Mouse (Mus musculus): ENCODE results near the gene Sptb. TPM values are rescaled to one million over a fixed set of nuclear protein-coding genes. Genes with fewer than 3 reads are reported as not detected.

Gene Sptb
- polyA plus RNA-seq, 1 experiment from 2014 or later: 5.2 TPM

DNA sequence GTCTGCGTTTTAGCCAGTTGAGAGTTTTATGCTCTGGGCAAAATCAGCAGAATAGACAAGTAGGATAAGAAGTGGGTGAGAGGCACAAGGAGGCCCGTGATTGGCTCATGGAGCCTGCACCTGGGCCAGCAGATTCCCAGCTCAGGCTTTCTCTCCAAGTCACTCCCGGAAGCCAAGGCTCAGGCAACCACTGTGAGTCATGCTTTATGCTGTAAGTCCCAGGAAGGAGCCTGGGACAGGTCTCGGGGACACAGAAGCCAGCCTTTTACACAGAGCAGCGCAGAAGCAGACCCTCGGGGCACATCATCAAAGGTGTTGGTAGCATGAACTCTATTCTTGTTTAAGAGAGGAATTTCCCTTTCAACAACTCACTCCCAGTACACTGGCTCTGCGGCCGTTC, 69.7 kb downstream of the Sptb start:
- no peak for ATAC-seq (ENCODE audit: extremely low read depth, insufficient number of reproducible peaks, low FRiP score, low TSS enrichment)
- Histone ChIP-seq H3K9ac (no peak overlapping the region; the same call in 1 of the 2 replicates), H3K36me3 (no peaks in the 10 kb centered on the region), H3K27me3 (replicated peaks) (no peaks in the 10 kb centered on the region), H3K4me3 (no peak overlapping the region), H3K4me1 (peaks cover 34% of the 10 kb centered on the region), H3K27ac (replicated peaks) (peak overlapping the region; percentile 32; the same call in 1 of the 2 replicates), H3K9me3 (no peaks in the 10 kb centered on the region), H3K4me2 (peak overlapping the region; percentile 17; the same call in 1 of the 2 replicates)
- 27% methylated on average over 8 of the region's 8 CpGs for WGBS

DNA sequence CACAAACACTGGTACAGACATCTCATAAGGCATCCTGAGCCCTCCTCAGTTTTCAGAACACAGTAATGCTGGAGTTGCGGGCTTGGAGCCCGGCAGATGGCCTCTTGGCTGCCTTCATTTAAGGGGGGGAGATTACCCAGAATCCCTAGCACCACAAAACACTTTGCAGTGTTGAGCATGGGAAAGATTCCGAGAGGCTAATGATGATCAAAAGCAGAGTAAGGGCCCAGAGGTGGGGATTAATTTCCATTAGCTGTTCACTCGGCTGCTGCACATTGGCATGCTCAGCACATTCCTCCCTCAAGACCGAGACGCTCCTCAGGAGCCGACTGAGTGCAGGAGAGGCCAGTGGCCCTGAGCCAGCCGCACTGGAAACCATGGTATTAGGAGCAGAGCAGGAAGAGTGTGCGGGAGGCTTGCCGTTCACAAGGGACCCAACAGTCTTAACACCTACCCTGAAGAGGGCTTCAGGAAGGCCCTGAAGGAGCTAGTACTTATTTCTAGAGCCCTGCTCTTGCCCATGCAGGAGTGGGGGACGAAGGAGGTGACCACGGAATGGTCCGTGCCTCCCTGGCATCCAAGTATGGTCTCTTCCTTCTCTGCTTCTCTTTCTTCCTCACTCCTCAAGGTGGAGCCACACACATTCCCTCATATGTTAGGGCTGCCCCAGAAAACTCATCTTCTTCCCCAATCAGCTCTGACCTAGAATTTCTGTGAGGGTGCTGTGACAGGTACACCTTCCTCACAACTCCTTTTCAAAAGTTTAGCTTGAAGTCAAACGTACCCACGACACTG, 75.3 kb downstream of the Sptb start:
- H3K4me3 ChIP-seq: no peak overlapping the region
- peak; percentile 37; the same call in 1 of the 2 replicates for ATAC-seq (ENCODE audit: extremely low read depth, insufficient number of reproducible peaks, low FRiP score, low TSS enrichment)
- no peak overlapping the region for H3K9ac ChIP-seq
- H3K27me3 ChIP-seq (replicated peaks): no peaks in the 10 kb centered on the region
- H3K27ac ChIP-seq (replicated peaks): peak overlapping the region; percentile 25
- peak overlapping the region; percentile 45 for H3K4me2 ChIP-seq
- H3K36me3 ChIP-seq: no peaks in the 10 kb centered on the region
- peaks cover 23% of the 10 kb centered on the region for H3K4me1 ChIP-seq
- WGBS: 46% methylated on average over 15 of the region's 15 CpGs
- no peaks in the 10 kb centered on the region for H3K9me3 ChIP-seq

- no peaks in the 10 kb centered on the region for H3K9me3 ChIP-seq
- peaks cover 47% of the 10 kb centered on the region for H3K36me3 ChIP-seq
- no peak overlapping the region for H3K27ac ChIP-seq (replicated peaks)
- H3K4me3 ChIP-seq: no peak overlapping the region
- no peaks in the 10 kb centered on the region for H3K27me3 ChIP-seq (replicated peaks)
- ATAC-seq (ENCODE audit: extremely low read depth, insufficient number of reproducible peaks, low FRiP score, low TSS enrichment): no peak
- H3K4me1 ChIP-seq: peaks cover 21% of the 10 kb centered on the region
- no peak overlapping the region for H3K4me2 ChIP-seq
- no peak overlapping the region for H3K9ac ChIP-seq
- WGBS: 68% methylated on average over 6 of the region's 6 CpGs
Measured at GRCm38 (mm10) chr12:76623374-76623773, 87.0 kb downstream of the Sptb start.

GRCm38 (mm10) chr12:76619847-76620246, 90.5 kb downstream of the Sptb start:
- no peaks in the 10 kb centered on the region for H3K27me3 ChIP-seq (replicated peaks)
- 65% methylated on average over 5 of the region's 5 CpGs for WGBS
- peaks cover 38% of the 10 kb centered on the region for H3K36me3 ChIP-seq

DNA sequence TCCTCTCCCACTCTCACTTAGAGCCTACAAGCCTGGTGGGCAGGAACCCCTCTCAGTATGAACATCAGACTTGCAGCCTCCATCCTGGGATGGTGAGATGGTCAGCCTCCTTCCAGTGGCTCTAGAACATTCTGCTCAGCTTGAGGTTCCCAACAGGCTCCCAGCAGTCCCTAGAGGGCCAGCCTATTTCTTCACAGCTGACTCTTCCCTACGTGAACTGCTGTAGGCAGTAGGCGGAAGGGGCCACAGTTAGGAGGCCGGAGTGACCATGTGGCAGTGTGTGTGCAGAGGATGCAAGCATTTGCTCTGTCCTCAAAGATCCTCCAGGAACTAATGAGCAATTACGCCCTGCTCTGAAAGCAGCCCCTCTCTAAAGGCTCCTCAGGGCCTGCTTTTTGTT, 92.2 kb downstream of the Sptb start:
- WGBS: 88% methylated on average over 4 of the region's 4 CpGs
- Histone ChIP-seq H3K4me1 (peaks cover 30% of the 10 kb centered on the region), H3K9me3 (no peaks in the 10 kb centered on the region), H3K27me3 (replicated peaks) (no peaks in the 10 kb centered on the region), H3K4me3 (no peak overlapping the region), H3K4me2 (no peak overlapping the region), H3K9ac (no peak overlapping the region), H3K36me3 (peaks cover 41% of the 10 kb centered on the region), H3K27ac (replicated peaks) (no peak overlapping the region)
- no peak for ATAC-seq (ENCODE audit: extremely low read depth, insufficient number of reproducible peaks, low FRiP score, low TSS enrichment)

More at GRCm38 (mm10) chr12:76619847-76620246, 90.5 kb downstream of the Sptb start:
- Histone ChIP-seq H3K9ac (no peak overlapping the region), H3K9me3 (no peaks in the 10 kb centered on the region), H3K4me2 (no peak overlapping the region), H3K27ac (replicated peaks) (no peak overlapping the region), H3K4me1 (peaks cover 35% of the 10 kb centered on the region), H3K4me3 (no peak overlapping the region)
- no peak for ATAC-seq (ENCODE audit: extremely low read depth, insufficient number of reproducible peaks, low FRiP score, low TSS enrichment)

DNA sequence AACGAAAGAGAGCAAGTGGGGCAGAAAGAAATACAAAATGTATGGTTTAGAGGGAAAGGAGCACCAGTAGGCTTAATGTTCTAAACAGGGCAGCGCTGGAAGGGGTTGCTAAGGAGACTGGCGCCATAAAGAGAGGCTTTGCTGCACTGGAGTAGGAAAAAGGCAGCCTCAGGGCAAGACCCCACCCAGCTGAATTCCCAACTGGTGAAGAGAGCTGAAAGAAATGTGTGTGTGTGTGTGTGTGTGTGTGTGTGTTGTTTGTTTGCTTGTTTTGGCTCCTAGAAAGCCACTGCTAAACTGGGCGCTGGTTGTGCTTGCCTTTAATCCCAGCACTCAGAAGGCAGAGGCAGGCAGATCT, 94.8 kb downstream of the Sptb start:
- Histone ChIP-seq H3K9ac (no peak overlapping the region), H3K4me2 (no peak overlapping the region), H3K27ac (replicated peaks) (peak overlapping the region; percentile 63), H3K4me1 (peaks cover 19% of the 10 kb centered on the region), H3K9me3 (no peaks in the 10 kb centered on the region), H3K36me3 (peaks cover 45% of the 10 kb centered on the region), H3K27me3 (replicated peaks) (no peaks in the 10 kb centered on the region), H3K4me3 (no peak overlapping the region)
- WGBS: 83% methylated on average over 4 of the region's 4 CpGs
- ATAC-seq (ENCODE audit: extremely low read depth, insufficient number of reproducible peaks, low FRiP score, low TSS enrichment): no peak

DNA sequence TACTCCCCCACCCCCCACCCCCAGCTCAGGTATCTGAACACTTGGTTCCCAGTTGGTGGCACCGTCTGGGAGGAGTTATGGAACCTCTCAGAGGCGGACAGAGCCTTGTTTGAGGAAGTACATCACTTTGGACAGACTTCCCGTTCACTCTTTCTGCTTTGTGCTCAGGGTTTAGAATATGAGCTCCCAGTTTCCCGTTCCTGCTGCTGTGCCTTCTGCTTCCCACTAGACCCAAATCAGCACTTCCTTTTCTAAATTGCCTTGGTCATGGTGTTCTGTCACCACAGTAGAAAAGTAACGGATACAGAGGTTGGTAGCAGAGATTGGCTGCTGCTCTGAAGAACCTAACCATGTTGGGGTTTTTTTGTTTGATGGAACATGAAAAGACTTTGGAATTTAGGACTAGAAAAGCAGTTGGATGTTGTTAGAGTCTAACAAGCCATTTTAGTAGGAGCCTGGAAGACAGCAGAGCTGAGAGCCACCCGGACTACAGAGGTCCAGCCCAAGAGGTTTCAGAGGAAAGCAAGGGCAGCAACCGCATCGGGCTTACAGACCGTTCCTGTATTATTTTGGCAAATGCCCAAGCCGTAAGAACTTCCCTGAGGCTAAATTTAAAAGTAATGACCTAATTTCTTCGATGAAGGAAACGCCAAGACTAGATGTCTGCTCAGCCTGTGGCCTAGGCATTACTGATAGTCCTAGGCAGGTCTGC, 95.3 kb downstream of the Sptb start:
- peak overlapping the region; percentile 63 for H3K27ac ChIP-seq (replicated peaks)
- WGBS: 55% methylated on average over 12 of the region's 12 CpGs
- H3K9me3 ChIP-seq: no peaks in the 10 kb centered on the region
- ATAC-seq (ENCODE audit: extremely low read depth, insufficient number of reproducible peaks, low FRiP score, low TSS enrichment): no peak
- no peaks in the 10 kb centered on the region for H3K27me3 ChIP-seq (replicated peaks)
- H3K4me2 ChIP-seq: no peak overlapping the region
- H3K4me3 ChIP-seq: no peak overlapping the region
- peaks cover 19% of the 10 kb centered on the region for H3K4me1 ChIP-seq
- peaks cover 46% of the 10 kb centered on the region for H3K36me3 ChIP-seq
- no peak overlapping the region for H3K9ac ChIP-seq

DNA sequence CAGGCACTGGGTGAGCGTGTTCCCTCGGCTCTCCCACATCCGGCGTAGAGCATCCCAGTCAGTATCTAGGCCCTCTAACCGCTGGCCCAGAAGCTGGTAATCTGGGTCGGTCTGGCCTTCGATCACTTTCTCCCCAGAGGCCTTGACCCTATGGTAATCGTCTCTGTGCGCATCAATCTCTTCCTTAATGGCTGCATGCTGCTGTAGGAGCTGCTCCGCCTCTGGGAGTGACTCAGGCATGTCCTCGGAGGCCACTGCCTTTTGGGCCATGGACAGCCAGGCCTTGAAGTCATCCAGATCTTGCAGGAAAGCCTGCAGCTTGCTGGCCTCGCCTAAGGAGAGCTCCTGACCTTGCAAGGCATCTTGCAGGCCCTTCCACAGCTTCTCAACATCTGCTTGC, 97.7 kb downstream of the Sptb start:
- peaks cover 49% of the 10 kb centered on the region for H3K36me3 ChIP-seq
- peaks cover 6% of the 10 kb centered on the region for H3K27me3 ChIP-seq (replicated peaks)
- H3K9ac ChIP-seq: no peak overlapping the region
- WGBS: 87% methylated on average over 12 of the region's 12 CpGs
- H3K4me3 ChIP-seq: no peak overlapping the region
- ATAC-seq (ENCODE audit: extremely low read depth, insufficient number of reproducible peaks, low FRiP score, low TSS enrichment): no peak
- no peak overlapping the region for H3K27ac ChIP-seq (replicated peaks)
- no peaks in the 10 kb centered on the region for H3K9me3 ChIP-seq
- H3K4me2 ChIP-seq: no peak overlapping the region
- H3K4me1 ChIP-seq: peaks cover 11% of the 10 kb centered on the region

DNA sequence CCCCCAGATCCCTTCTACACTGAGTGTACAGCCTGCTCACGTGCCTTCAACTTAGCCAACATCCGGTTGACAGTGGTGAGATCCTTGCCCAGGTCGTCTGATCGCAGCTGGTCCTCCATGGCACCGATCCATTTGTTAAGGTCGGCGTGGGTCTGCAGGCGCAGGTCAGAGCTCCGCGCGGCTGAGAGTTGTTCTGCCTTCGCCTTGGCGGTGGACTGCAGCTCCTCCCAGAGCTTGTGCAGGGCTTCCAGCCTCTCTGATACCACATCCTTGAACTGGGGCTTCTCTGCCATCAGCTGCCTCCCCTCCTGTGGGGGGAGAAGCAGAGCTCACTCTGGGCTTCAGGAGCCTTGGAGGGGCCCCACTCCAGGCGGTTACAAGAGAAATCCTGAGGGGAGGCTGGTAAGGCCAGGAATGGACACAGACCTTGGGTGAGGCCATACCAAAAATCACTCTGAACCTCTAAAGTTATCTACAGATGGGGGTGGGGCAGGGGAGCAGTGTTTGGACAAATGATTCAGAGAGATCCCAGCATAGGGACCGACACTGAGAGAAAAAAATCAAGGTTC, 101.3 kb downstream of the Sptb start:
- WGBS: 66% methylated on average over 15 of the region's 15 CpGs
- Histone ChIP-seq H3K4me2 (no peak overlapping the region), H3K27ac (replicated peaks) (no peak overlapping the region), H3K4me3 (no peak overlapping the region), H3K4me1 (0 out of 2 replicates have a peak, but pooled peaks cover 4% of the 10 kb centered on the region), H3K36me3 (peaks cover 46% of the 10 kb centered on the region), H3K27me3 (replicated peaks) (peaks cover 8% of the 10 kb centered on the region), H3K9ac (no peak overlapping the region), H3K9me3 (no peaks in the 10 kb centered on the region)
- ATAC-seq (ENCODE audit: extremely low read depth, insufficient number of reproducible peaks, low FRiP score, low TSS enrichment): no peak

DNA sequence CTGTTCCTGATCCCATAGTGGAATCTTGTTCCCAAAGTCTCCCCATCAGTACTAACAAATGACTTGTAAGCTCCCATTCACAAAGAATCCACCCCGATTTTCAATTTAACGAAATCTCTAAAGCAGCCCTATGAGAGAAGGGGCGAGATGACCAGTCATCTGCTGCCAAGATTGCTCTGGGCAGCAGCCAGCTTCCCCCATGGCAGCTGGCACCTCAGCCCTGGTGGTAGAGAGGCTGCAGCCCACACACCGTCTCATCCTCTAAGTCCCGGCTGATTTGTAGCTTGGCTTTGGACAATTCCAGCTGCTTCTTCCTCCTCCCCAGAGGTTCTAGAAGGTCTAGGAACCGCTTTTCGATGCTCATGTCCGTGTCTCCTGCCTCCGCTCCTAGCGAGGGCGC, 102.1 kb downstream of the Sptb start:
- H3K4me1 ChIP-seq: 0 out of 2 replicates have a peak, but pooled peaks cover 4% of the 10 kb centered on the region
- H3K9me3 ChIP-seq: no peaks in the 10 kb centered on the region
- no peak overlapping the region for H3K4me3 ChIP-seq
- H3K36me3 ChIP-seq: peaks cover 52% of the 10 kb centered on the region
- WGBS: 85% methylated on average over 11 of the region's 11 CpGs
- no peak overlapping the region for H3K27ac ChIP-seq (replicated peaks)
- no peak overlapping the region for H3K4me2 ChIP-seq
- ATAC-seq (ENCODE audit: extremely low read depth, insufficient number of reproducible peaks, low FRiP score, low TSS enrichment): no peak
- H3K9ac ChIP-seq: no peak overlapping the region
- peaks cover 8% of the 10 kb centered on the region for H3K27me3 ChIP-seq (replicated peaks)

DNA sequence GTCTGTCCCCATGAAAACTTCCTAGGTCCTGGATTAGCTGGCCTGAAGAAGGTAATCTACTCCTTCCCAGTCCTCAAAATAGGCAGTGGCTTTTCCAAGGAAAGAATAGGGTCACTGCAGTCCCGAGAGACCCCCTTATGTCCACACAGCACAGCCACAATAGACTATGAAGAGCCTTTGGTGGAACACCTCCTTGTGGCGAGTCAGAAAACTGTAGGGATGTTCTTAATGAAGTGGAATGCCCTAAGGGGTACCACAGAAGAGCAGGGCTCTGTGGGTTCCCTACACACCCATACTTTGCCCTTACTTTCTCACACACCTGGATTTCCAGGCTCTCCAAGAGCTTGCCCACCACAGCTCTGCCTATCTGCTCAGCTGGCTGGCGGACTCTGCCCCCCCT, 104.5 kb downstream of the Sptb start:
- no peak overlapping the region for H3K4me3 ChIP-seq
- H3K27me3 ChIP-seq (replicated peaks): peaks cover 8% of the 10 kb centered on the region
- no peak; the same call in 1 of the 2 replicates for ATAC-seq (ENCODE audit: extremely low read depth, insufficient number of reproducible peaks, low FRiP score, low TSS enrichment)
- 63% methylated on average over 3 of the region's 3 CpGs for WGBS
- 0 out of 2 replicates have a peak, but pooled peaks cover 4% of the 10 kb centered on the region for H3K4me1 ChIP-seq
- H3K9ac ChIP-seq: no peak overlapping the region
- no peak overlapping the region for H3K27ac ChIP-seq (replicated peaks)
- H3K36me3 ChIP-seq: peaks cover 49% of the 10 kb centered on the region
- no peak overlapping the region for H3K4me2 ChIP-seq
- H3K9me3 ChIP-seq: no peaks in the 10 kb centered on the region
